Mouse (Mus musculus): Measurements from ENCODE around the gene Arhgef3.

DNA sequence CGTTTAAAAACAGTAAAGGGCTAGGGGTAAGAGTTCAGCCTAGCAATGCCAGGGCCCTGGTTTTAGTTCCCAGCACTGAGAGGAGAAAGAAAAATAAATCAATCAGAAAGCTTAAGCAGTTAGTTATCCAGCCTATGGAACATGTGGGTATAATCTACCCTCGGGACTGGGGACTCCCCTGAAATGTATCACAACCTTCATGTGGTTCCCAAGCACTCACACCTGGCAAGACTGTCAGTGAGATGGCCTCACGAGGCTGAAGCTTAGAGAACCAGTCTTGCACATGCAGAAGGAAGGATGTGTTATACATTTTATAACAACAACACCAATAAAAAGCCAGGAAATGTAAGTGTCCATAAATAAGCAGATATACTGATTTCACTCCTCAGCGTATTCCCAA is 189.7 kb downstream of the Arhgef3 start:
- TF ChIP-seq CTCF (IDR thresholded peaks at IDR 0.05; ENCODE audit: insufficient read depth, low read length) (no peak), POLR2A (IDR thresholded peaks at IDR 0.05; ENCODE audit: borderline replicate concordance, extremely low read depth, low read depth, low read length) (no peak)

Data from lung, adult 2 months (tissue).